Mouse (Mus musculus) mesoderm, embryonic 11.5 days (tissue): ENCODE data around the gene Dennd4b.
"Not testable (repeated sequence)": the region's sequence is repeated elsewhere in the genome, so short reads cannot be mapped to it uniquely, and the experiment has no call there.

Experiments
- DNase-seq: peaks from one replicate; pipeline ENCODE4 v3.0.0-alpha.2; 2012; ENCODE audit warnings: low read depth, low spot score

The Dennd4b gene

GRCm38 (mm10) chr3:90265034-90265931 lies at the start of gene Dennd4b:
TSS of gene Dennd4b (plus strand) at chr3:90265185.
- peak; percentile 89 for DNase-seq

DNA sequence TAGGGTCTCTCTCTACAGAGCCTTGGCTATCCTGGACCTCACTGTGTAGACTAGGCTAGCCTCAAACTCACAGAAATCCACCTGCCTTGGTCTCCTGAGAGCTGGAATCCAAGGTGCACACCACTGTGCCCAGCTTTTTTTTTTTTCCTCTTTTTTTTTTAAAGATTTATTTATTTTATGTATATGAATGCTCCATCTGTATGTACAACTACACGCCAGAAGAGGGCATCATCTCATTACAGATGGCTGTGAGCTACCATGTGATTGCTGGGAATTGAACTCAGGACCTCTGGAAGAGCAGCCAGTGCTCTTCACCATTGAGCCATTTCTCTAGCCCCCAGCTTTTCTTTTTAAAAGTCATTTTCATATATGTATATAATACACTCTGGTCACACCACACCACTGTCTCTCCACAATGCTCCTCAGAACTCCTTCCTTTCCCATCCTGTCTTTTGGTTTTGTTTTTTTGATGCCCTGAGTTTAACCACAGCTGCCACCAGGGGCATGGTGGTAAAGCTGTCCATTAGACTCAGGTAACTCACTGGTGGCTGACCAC lies 49.1 kb upstream of the Dennd4b start:
- no peak for DNase-seq

DNA sequence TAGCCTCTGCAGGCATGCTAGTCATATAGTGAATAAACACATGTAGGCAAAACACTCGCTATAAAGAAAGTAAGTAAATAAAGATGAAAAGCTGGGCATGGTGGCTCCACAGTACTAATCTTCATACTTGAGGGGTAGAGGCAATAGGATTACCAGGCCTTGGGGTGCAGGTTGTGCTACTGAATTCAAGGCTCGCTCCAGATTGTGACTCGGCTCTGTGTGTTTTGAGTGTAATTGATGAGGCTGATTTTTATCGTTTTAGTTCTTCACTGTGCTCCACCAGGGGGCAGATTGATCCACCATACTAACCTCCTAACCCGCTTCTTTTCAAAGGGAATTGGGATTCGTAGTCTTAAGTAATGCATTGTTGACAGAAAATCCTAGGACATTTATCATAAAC lies 44.9 kb upstream of the Dennd4b start:
- peak; percentile 79 for DNase-seq

- peak; percentile 60 for DNase-seq
Observed at GRCm38 (mm10) chr3:90220531-90220951, 44.4 kb upstream of the Dennd4b start.

DNA sequence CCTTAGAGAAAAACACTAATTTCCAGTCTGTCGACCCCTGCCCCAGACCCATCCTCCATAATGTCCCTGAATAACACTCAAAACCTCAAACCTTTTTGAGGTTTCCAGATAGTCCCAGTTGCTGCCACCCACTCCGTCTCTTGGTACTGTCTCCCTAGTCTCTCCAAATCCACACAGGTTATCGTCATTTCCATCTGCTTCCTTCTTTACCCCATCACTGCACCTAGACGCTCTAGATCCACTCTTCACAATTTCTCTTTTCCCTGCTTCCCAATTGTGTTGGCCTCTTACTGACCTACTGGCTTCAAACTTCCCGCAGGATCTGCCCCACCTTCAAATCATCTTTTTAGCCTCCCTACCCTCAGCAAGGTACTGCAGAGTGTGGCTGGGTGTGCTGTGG lies 43.9 kb upstream of the Dennd4b start:
- DNase-seq: no peak

- no peak for DNase-seq
Observed at GRCm38 (mm10) chr3:90222455-90222854, 42.5 kb upstream of the Dennd4b start.

DNA sequence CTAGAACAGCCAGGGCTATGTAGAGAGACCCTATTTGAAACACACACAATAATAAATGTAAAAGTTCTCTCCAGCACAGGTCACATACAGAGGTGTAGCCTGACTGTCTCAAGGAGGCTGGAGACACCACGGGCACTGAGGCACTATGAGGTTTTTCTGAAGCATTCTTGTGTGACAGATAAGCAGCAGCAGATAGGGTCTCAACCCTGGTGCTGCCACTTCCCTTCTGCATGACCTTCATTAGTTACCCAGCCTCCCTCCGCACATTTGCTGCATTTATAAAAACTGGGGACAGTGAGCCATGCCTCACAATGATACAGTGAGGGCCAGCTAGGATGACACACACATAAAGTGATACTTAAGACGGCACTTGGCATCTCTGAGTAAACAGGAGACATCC lies 42.0 kb upstream of the Dennd4b start:
- no peak for DNase-seq

GRCm38 (mm10) chr3:90224331-90224730 lies 40.7 kb upstream of the Dennd4b start:
- DNase-seq: no peak

DNA sequence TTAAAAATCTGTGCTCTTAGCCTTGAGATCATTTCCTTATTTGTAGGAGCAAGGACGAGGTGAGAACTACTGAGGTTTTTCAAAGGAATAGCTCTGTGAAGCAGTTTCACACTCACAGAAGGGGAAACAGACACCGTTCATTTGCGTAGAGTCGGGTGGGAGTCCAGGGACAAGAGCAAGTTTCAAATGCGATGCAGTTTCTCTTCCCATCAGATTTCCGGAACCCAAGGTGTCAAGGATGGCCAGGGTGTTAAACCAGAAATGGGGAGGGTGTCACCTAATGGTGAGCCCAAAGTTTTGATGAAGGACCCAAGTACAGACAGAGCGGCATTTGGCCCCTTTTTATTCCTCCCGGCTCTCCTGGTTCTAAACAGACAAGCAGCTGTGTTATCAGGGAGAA lies 33.9 kb upstream of the Dennd4b start:
- DNase-seq: no peak

- peak; percentile 94 for DNase-seq
Observed at GRCm38 (mm10) chr3:90231507-90232333, 33.3 kb upstream of the Dennd4b start, which contains the start of gene Jtb. TSS of gene Jtb (plus strand) at chr3:90231597.

GRCm38 (mm10) chr3:90241251-90241650 lies 23.7 kb upstream of the Dennd4b start:
- no peak for DNase-seq

DNA sequence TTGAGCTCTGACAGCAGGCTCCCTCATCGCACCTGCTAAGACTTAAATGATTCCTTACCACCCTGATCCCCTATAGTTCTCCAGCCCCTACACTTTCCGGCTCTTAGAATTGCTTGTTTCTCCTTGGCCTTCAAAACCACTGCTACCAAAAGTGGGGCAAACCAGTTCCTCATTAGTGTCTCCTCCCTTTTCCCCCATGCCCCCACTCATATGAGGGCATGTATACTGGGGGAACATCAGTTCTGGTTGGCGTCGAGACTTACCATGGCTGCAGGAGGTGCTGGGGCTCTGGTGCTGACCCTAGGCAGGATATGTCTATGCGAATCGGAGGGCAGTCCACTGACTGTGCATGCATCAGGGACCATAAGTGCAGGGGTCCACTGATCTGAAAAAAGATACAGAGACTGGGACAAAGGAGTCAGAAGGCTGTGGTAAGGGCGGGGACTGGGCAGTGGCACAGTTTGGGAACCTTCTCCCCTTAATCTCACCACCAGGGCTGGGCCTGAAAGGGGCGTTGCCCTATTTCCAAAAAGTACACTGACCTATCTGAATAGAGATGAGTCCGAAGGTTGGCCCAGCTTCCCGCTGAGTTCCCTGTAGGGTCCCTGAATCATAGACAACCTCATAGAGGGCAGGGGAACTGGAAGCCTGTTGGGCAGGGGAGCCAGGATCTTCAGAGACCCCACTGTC lies 23.2 kb upstream of the Dennd4b start:
- DNase-seq: no peak

GRCm38 (mm10) chr3:90242984-90243775 lies 21.8 kb upstream of the Dennd4b start, which contains the start of gene Creb3l4:
TSS of gene Creb3l4 (minus strand) at chr3:90243512.
- DNase-seq: peak; percentile 73

DNA sequence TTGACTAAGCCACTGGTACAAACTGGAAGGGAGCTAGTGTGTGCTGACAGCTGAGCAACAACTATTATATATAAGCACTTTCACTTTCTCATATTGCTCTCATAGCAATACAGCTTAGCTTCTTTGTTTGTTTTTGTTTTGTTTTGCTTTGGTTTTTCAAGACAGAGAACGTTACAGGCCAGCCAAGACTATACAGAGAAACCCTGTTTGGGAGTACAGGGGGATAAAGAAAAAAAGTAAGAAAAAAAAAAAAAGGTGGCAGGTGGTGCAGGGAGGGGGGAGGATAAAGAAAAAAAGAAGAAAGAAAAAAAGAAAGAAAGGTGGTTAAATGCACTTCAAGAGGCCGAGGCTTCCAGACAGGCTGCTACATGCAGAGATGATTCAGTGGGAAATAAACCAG lies 19.6 kb upstream of the Dennd4b start:
- no peak for DNase-seq

DNA sequence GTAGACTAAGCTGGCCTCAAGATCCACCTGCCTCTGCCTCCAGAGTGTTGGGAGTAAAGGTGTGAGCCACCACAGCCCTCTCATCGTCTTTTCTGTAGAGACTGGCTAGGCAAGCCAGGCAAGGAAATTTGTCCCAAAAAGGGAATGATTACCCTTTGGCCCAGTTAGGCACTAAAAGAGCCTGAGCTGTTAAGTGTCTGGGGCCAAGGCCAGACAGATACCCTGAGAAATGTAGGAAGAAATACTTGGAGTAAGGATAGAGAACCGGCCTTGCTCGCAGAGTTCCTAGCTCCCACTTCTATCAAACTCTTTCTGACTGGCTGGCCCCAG lies 17.4 kb upstream of the Dennd4b start:
- DNase-seq: no peak

DNA sequence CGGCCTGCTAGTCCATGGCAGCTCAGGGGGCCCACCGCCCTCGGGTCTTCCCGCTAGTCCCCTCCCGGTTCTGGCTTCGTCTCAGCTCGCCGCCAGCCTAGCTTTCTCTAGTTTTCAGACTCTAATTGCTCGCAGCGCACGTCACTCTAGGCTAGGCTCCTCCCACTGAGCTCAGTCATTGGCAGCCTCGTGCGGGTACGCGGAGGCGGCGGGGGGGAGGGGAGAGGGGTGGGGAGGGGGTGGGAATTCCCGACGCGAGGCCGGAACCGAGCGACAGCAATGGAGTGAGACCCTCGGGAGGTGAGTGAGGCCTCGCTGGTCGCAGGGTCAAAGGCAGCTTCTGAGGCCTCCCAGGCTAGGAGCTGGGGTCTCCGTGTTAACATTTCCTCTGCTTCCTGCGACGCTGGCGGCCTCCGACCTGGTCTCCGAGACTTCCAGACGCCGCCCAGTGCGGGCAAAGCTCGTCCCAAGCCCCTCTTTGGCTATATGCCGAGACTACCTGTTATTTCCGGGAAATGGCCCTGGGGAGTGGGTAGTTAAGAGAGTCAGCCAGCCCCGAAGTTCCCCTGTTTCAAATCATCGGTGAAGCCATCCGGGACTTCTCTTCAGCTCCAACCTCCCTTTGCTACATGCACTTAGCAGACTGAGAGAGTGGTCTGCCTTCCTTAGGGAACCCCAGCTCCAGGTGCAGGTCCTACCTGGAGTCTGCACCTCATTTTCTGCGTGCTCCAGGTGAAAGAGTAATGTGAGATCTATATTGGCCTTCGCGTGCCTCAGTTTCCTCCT lies 16.8 kb upstream of the Dennd4b start, which contains the start of gene Slc39a1:
Gene Slc39a1 (plus strand): TSS at position 213 of the 786 bp plus-strand sequence.
- DNase-seq: peak; percentile 97

DNA sequence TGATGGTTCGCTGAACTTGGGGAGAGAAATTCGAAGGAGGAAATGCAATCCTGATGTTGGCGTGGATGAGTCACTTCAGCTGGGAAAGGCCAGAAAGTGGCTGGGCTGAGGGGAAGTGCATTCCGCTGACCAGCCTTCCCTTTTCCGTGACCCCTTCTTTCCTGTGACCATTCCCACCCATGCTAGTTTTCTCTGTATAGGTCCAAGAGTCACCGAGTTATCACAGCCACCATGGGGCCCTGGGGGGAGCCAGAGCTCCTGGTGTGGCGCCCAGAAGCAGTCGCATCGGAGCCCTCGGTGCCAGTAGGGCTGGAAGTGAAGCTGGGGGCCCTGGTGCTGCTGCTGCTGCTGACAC lies 16.3 kb upstream of the Dennd4b start:
- DNase-seq: no peak

DNA sequence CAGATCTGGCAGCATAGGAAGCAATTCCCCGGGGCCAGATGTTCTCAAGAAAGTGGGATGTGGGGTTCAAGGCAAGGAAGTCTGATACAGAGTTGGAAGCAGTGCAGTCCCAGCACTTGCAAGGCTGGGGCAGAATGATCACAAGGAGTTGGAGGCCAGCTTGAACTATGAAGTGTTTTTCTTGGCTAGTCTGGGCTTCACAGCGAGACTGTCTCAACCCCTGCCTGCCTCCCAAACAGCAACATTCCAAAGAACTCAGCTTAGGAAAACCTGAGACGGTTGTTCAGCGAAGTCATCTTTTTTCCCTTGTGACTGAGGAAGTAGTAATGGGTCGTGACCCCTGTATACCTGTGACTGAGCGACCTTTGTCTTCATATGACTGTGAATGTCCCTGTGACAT lies 14.2 kb upstream of the Dennd4b start:
- no peak for DNase-seq

DNA sequence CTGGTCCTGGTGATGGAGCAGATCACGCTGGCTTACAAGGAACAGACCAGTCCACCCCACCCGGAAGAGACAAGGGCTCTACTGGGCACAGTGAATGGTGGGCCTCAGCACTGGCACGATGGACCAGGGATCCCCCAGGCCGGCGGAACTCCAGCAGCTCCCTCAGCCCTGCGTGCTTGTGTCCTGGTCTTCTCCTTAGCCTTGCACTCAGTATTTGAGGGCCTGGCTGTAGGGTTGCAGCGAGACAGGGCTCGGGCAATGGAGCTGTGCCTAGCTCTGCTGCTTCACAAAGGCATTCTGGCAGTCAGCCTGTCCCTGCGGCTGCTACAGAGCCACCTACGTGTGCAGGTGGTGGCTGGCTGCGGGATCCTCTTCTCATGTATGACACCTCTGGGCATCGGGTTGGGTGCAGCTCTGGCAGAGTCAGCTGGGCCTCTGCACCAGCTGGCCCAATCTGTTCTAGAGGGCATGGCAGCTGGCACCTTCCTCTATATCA lies 13.2 kb upstream of the Dennd4b start:
- not testable (repeated sequence) for DNase-seq

DNA sequence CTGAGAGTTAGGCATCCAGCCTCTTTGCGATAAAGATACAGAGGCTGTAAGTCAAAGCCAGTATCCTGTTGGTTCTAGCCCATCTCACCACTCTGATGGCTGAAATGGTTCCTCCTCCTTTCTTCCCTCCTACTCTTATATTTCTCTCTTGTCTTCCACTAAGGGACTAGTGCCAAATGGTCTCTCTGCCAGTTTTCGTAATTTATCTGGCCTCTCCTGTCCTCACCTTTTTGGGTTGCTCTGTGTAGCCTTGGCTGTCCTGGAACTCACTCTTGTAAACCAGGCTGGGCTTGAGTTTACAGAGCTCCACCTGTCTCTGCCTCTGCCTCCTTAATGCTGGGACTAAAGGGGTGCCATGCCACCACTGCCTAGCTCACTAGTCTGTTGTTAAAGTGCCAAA lies 12.3 kb upstream of the Dennd4b start:
- not testable (repeated sequence) for DNase-seq
